In genomic region chr6:113469432-113469831, GRCm38 (mm10) we compare ENCODE assay signal across 8 mouse cellular contexts. TPM values are rescaled to one million over a fixed set of nuclear protein-coding genes. Genes with fewer than 3 reads are reported as not detected.
DNase-seq lines count a peak whose midpoint lies in the region; ATAC-seq and TF ChIP-seq lines count a peak whose summit lies in the region.

No protein-coding gene starts in this region.

- peak; percentile 65 for TF ChIP-seq CTCF in heart, adult 2 months (IDR thresholded peaks at IDR 0.05)
- peak; percentile 79 for TF ChIP-seq CTCF in spleen, adult 2 months (IDR thresholded peaks at IDR 0.05; ENCODE audit: extremely low read depth, insufficient read depth, insufficient read length, insufficient replicate concordance)

- no peaks in the 10 kb centered on the region for H3K9me3 ChIP-seq in embryonic facial prominence, embryonic 10.5 days
- H3K9me3 ChIP-seq in limb, embryonic 15.5 days = no peaks in the 10 kb centered on the region
- no peaks in the 10 kb centered on the region for H3K9me3 ChIP-seq in midbrain, embryonic 15.5 days

- ATAC-seq in limb, embryonic 15.5 days (ENCODE audit: insufficient number of reproducible peaks, low FRiP score, low TSS enrichment, low read depth) = no peak
- ATAC-seq in midbrain, embryonic 15.5 days (replicated peaks) = peak; percentile 70

- H3K4me1 ChIP-seq in embryonic facial prominence, embryonic 10.5 days = peaks cover 38% of the 10 kb centered on the region
- peaks cover 9% of the 10 kb centered on the region for H3K4me1 ChIP-seq in heart, adult 2 months (ENCODE audit: control insufficient read depth, insufficient read depth, low read length)
- peaks cover 34% of the 10 kb centered on the region for H3K4me1 ChIP-seq in limb, embryonic 15.5 days
- peaks cover 12% of the 10 kb centered on the region for H3K4me1 ChIP-seq in midbrain, embryonic 15.5 days
- H3K4me1 ChIP-seq in spleen, adult 2 months (ENCODE audit: control insufficient read depth, insufficient read depth, insufficient read length) = peaks cover 4% of the 10 kb centered on the region; the same call in 1 of the 2 replicates

- intact Hi-C loops in heart, adult 2 months (cut with DNase I) = loop anchor here (2.0 to 5.0 kb wide), 3 partner anchors 137 to 431 kb away; no protein-coding TSS in a partner anchor

- peaks cover 53% of the 10 kb centered on the region for H3K27me3 ChIP-seq in embryonic facial prominence, embryonic 10.5 days (replicated peaks; ENCODE audit: low read depth, poor library complexity, severe bottlenecking)
- no peaks in the 10 kb centered on the region for H3K27me3 ChIP-seq in heart, adult 2 months (ENCODE audit: control insufficient read depth, insufficient read depth, low read length)
- H3K27me3 ChIP-seq in limb, embryonic 15.5 days = peaks cover 28% of the 10 kb centered on the region
- H3K27me3 ChIP-seq in midbrain, embryonic 15.5 days (replicated peaks) = peaks cover 24% of the 10 kb centered on the region
- no peaks in the 10 kb centered on the region for H3K27me3 ChIP-seq in spleen, adult 2 months (ENCODE audit: control insufficient read depth, insufficient read depth, low read length)

- H3K9ac ChIP-seq in heart, adult 2 months (ENCODE audit: low read depth, low read length) = peak overlapping the region; percentile 66
- H3K9ac ChIP-seq in limb, embryonic 15.5 days = 0 out of 2 replicates have a peak overlapping the region, but pooled peaks have one; percentile 23
- H3K9ac ChIP-seq in midbrain, embryonic 15.5 days = peak overlapping the region; percentile 32; the same call in 1 of the 2 replicates

- 2% methylated on average over 31 of the region's 31 CpGs for WGBS in embryonic facial prominence, embryonic 10.5 days
- 1% methylated on average over 31 of the region's 31 CpGs for WGBS in heart, adult 2 months
- WGBS in limb, embryonic 15.5 days = 2% methylated on average over 31 of the region's 31 CpGs
- 1% methylated on average over 31 of the region's 31 CpGs for WGBS in midbrain, embryonic 15.5 days
- WGBS in spleen, adult 2 months = 12% methylated on average over 31 of the region's 31 CpGs

- no peak for TF ChIP-seq POLR2A in heart, adult 2 months (IDR thresholded peaks at IDR 0.05; ENCODE audit: insufficient read depth, low read depth, low read length)
- TF ChIP-seq POLR2A in spleen, adult 2 months (IDR thresholded peaks at IDR 0.05; ENCODE audit: low read depth, low read length) = no peak

- no peaks in the 10 kb centered on the region for H3K36me3 ChIP-seq in embryonic facial prominence, embryonic 10.5 days (replicated peaks)
- no peaks in the 10 kb centered on the region for H3K36me3 ChIP-seq in heart, adult 2 months (ENCODE audit: control insufficient read depth, insufficient read depth, low read length)
- H3K36me3 ChIP-seq in limb, embryonic 15.5 days = no peaks in the 10 kb centered on the region
- no peaks in the 10 kb centered on the region for H3K36me3 ChIP-seq in midbrain, embryonic 15.5 days (replicated peaks)
- no peaks in the 10 kb centered on the region for H3K36me3 ChIP-seq in spleen, adult 2 months (ENCODE audit: control insufficient read depth, insufficient read depth, low read length)

- peak overlapping the region; percentile 78 for H3K4me2 ChIP-seq in limb, embryonic 15.5 days
- peak overlapping the region; percentile 72 for H3K4me2 ChIP-seq in midbrain, embryonic 15.5 days

- DNase-seq in left cerebral cortex, adult 18-20 months (ENCODE audit: low spot score in 2 of 2) = peak; percentile 76 to 80
- no peak for DNase-seq in left cerebral cortex, adult 11 months (ENCODE audit: low spot score)
- DNase-seq in embryonic facial prominence, embryonic 10.5 days (ENCODE audit: low spot score) = peak; percentile 84
- DNase-seq in heart, adult 2 months = peak; percentile 79 to 86
- DNase-seq in kidney, adult 11 months = peak; percentile 72
- peak in 1 of 2 experiments; percentile 64 for DNase-seq in spleen, adult 2 months (ENCODE audit: low read depth in 1 of 2, low spot score in 2 of 2)

- no peak for TF ChIP-seq EP300 in heart, adult 2 months (IDR thresholded peaks at IDR 0.05; ENCODE audit: insufficient read depth, low read depth, low read length)

- H3K4me3 ChIP-seq in embryonic facial prominence, embryonic 10.5 days = peak overlapping the region; percentile 59
- peak overlapping the region; percentile 53 for H3K4me3 ChIP-seq in heart, adult 2 months
- peak overlapping the region; percentile 44 for H3K4me3 ChIP-seq in limb, embryonic 15.5 days
- H3K4me3 ChIP-seq in midbrain, embryonic 15.5 days = peak overlapping the region; percentile 40
- H3K4me3 ChIP-seq in spleen, adult 2 months (ENCODE audit: extremely low read depth, insufficient read depth, insufficient read length) = peak overlapping the region; percentile 44

- H3K27ac ChIP-seq in embryonic facial prominence, embryonic 10.5 days (replicated peaks) = peak overlapping the region; percentile 57; the same call in 1 of the 2 replicates
- no peak overlapping the region for H3K27ac ChIP-seq in heart, adult 2 months
- no peak overlapping the region for H3K27ac ChIP-seq in limb, embryonic 15.5 days
- no peak overlapping the region for H3K27ac ChIP-seq in midbrain, embryonic 15.5 days
- no peak overlapping the region for H3K27ac ChIP-seq in spleen, adult 2 months (ENCODE audit: insufficient read depth, low read length)

- no peaks in the 10 kb centered on the region for H3K79me2 ChIP-seq in heart, adult 2 months (replicated peaks; ENCODE audit: control insufficient read depth, insufficient read depth, low read length)

RNA-seq across cellular contexts. Expression of gene Il17rc, which starts 1.8 kb away (rescaled TPM):
- 1 to 10 TPM; 4.9 to 8.2 TPM for total RNA-seq in left cerebral cortex, adult 18-20 months (2021)
- 2.4 and 2.5 TPM in 2 replicates for polyA plus RNA-seq in embryonic facial prominence, embryonic 10.5 days (2016; fragmentation: Nextera tagmentation; extraction: Ambion mirVana)
- 1 to 10 TPM; 6.5 to 7.5 TPM for total RNA-seq in heart, adult 2 months (2021)
- polyA plus RNA-seq in heart, adult 2 months (2012; rRNA removed) = 12.1 and 13.6 TPM in 2 replicates
- polyA plus RNA-seq in limb, embryonic 15.5 days (2015; fragmentation: Nextera tagmentation; extraction: Ambion mirVana) = 58.4 and 63.5 TPM in 2 replicates
- polyA plus RNA-seq in midbrain, embryonic 15.5 days (2015; fragmentation: Nextera tagmentation; extraction: Ambion mirVana) = 3.4 and 4.8 TPM in 2 replicates
- polyA plus RNA-seq in spleen, adult 2 months (2012; rRNA removed) = 10.9 and 12.4 TPM in 2 replicates

RNA-seq across cellular contexts. Expression of gene Il17re, which starts 11.1 kb away (rescaled TPM):
- under 1 TPM; 0.28 to 0.56 TPM for total RNA-seq in left cerebral cortex, adult 18-20 months (2021)
- polyA plus RNA-seq in embryonic facial prominence, embryonic 10.5 days (2016; fragmentation: Nextera tagmentation; extraction: Ambion mirVana) = 3.7 and 4.0 TPM in 2 replicates
- 1 to 10 TPM in 1 of 2 experiments, under 1 TPM in 1; 0.55 to 1.1 TPM for total RNA-seq in heart, adult 2 months (2021)
- 1.2 and 1.9 TPM in 2 replicates for polyA plus RNA-seq in heart, adult 2 months (2012; rRNA removed)
- 8.9 and 9.7 TPM in 2 replicates for polyA plus RNA-seq in limb, embryonic 15.5 days (2015; fragmentation: Nextera tagmentation; extraction: Ambion mirVana)
- polyA plus RNA-seq in midbrain, embryonic 15.5 days (2015; fragmentation: Nextera tagmentation; extraction: Ambion mirVana) = 0.08 and 0.41 TPM in 2 replicates
- polyA plus RNA-seq in spleen, adult 2 months (2012; rRNA removed) = 0.61 and 1.3 TPM in 2 replicates

RNA-seq across cellular contexts. Expression of gene Creld1, which starts 13.7 kb away (rescaled TPM):
- 100 to 1,000 TPM; 112 to 116 TPM for total RNA-seq in left cerebral cortex, adult 18-20 months (2021)
- polyA plus RNA-seq in embryonic facial prominence, embryonic 10.5 days (2016; fragmentation: Nextera tagmentation; extraction: Ambion mirVana) = 23.5 and 27.2 TPM in 2 replicates
- 10 to 100 TPM; 53.0 to 56.7 TPM for total RNA-seq in heart, adult 2 months (2021)
- polyA plus RNA-seq in heart, adult 2 months (2012; rRNA removed) = 32.4 and 41.4 TPM in 2 replicates
- 22.1 and 27.2 TPM in 2 replicates for polyA plus RNA-seq in limb, embryonic 15.5 days (2015; fragmentation: Nextera tagmentation; extraction: Ambion mirVana)
- polyA plus RNA-seq in midbrain, embryonic 15.5 days (2015; fragmentation: Nextera tagmentation; extraction: Ambion mirVana) = 74.8 and 79.0 TPM in 2 replicates
- 7.8 and 8.4 TPM in 2 replicates for polyA plus RNA-seq in spleen, adult 2 months (2012; rRNA removed)

RNA-seq across cellular contexts. Expression of gene Jagn1, which starts 27.1 kb away (rescaled TPM):
- total RNA-seq in left cerebral cortex, adult 18-20 months (2021) = 10 to 100 TPM; 41.9 to 42.6 TPM
- polyA plus RNA-seq in embryonic facial prominence, embryonic 10.5 days (2016; fragmentation: Nextera tagmentation; extraction: Ambion mirVana) = 87.2 and 88.8 TPM in 2 replicates
- 10 to 100 TPM; 21.1 to 22.5 TPM for total RNA-seq in heart, adult 2 months (2021)
- 43.3 and 57.2 TPM in 2 replicates for polyA plus RNA-seq in heart, adult 2 months (2012; rRNA removed)
- polyA plus RNA-seq in limb, embryonic 15.5 days (2015; fragmentation: Nextera tagmentation; extraction: Ambion mirVana) = 85.0 and 88.5 TPM in 2 replicates
- 94.9 and 101 TPM in 2 replicates for polyA plus RNA-seq in midbrain, embryonic 15.5 days (2015; fragmentation: Nextera tagmentation; extraction: Ambion mirVana)
- 32.2 and 33.6 TPM in 2 replicates for polyA plus RNA-seq in spleen, adult 2 months (2012; rRNA removed)

RNA-seq across cellular contexts. Expression of gene Prrt3, which starts 32.3 kb away (rescaled TPM):
- 10 to 100 TPM; 52.8 to 54.9 TPM for total RNA-seq in left cerebral cortex, adult 18-20 months (2021)
- polyA plus RNA-seq in embryonic facial prominence, embryonic 10.5 days (2016; fragmentation: Nextera tagmentation; extraction: Ambion mirVana) = 2.1 and 2.2 TPM in 2 replicates
- not detected for total RNA-seq in heart, adult 2 months (2021)
- polyA plus RNA-seq in heart, adult 2 months (2012; rRNA removed) = not detected in 2 replicates
- 0.44 and 0.61 TPM in 2 replicates for polyA plus RNA-seq in limb, embryonic 15.5 days (2015; fragmentation: Nextera tagmentation; extraction: Ambion mirVana)
- polyA plus RNA-seq in midbrain, embryonic 15.5 days (2015; fragmentation: Nextera tagmentation; extraction: Ambion mirVana) = 13.1 and 13.5 TPM in 2 replicates
- 0.04 TPM in 2 replicates for polyA plus RNA-seq in spleen, adult 2 months (2012; rRNA removed)
